Mouse (Mus musculus): ENCODE results near the gene Gid8. TPM values are rescaled to one million over a fixed set of nuclear protein-coding genes. Genes with fewer than 3 reads are reported as not detected.

Gid8 gene
- total and polyA plus RNA-seq, 3 experiments = 15.6 to 44.1 (median 32.1) TPM

- H3K4me1 ChIP-seq (ENCODE audit: control insufficient read depth in 1 of 2, insufficient read depth in 2 of 2) = peaks cover 28 to 77% of the 10 kb centered on the region in 2 experiments
- in situ Hi-C loops (cut with MboI; ENCODE audit: low pct_ligation_motif_present, low pct_unique_long_range_greater_than_20kb, low sequenced_read_pairs) = loop anchor here (25.0 kb wide), 1 partner anchor 662 kb away; the partner anchor contains the start of genes Arfrp1 and Zgpat
- H3K9ac ChIP-seq (ENCODE audit: insufficient read depth, low read depth) = peak overlapping the region; percentile 99
- H3K36me3 ChIP-seq (replicated peaks in 1 of 2; ENCODE audit: control insufficient read depth in 1 of 2, insufficient read depth in 1 of 2, low read length in 1 of 2) = peaks cover 0 to 14% of the 10 kb centered on the region in 2 experiments
- H3K27me3 ChIP-seq (replicated peaks) = no peaks in the 10 kb centered on the region
- DNase-seq (ENCODE audit: extremely low read depth) = no peak
- dilution Hi-C loops (cut with MboI; ENCODE audit: extremely low pct_ligation_motif_present, extremely low pct_unique_long_range_greater_than_20kb, low sequenced_read_pairs) = no loop called here
- peak overlapping the region; percentile 63 to 92 (median 79) for H3K4me3 ChIP-seq (replicated peaks in 1 of 3; ENCODE audit: low read depth in 2 of 3, low read length in 2 of 3, poor library complexity in 1 of 3)
- no peak overlapping the region for H3K27ac ChIP-seq (ENCODE audit: insufficient read depth, low read depth)
- peaks cover 92% of the 10 kb centered on the region for H3K79me2 ChIP-seq (replicated peaks; ENCODE audit: control insufficient read depth, extremely low read depth, insufficient read depth, poor library complexity, severe bottlenecking)
- peak overlapping the region; percentile 99 for H3K4me2 ChIP-seq (ENCODE audit: insufficient read depth, low read depth, poor library complexity, severe bottlenecking)
- H3K9me3 ChIP-seq (replicated peaks; ENCODE audit: low read length) = no peaks in the 10 kb centered on the region
- no peak for TF ChIP-seq USF1 (IDR thresholded peaks at IDR 0.05; ENCODE audit: low read depth, low read length)
- TF ChIP-seq GABPA (IDR thresholded peaks at IDR 0.05; ENCODE audit: insufficient replicate concordance, low read depth, low read length) = no peak
- TF ChIP-seq MAX (IDR thresholded peaks at IDR 0.05; ENCODE audit: low read length) = no peak
- no peak for TF ChIP-seq TBP (conservative IDR thresholded peaks at IDR 0.05; ENCODE audit: low read depth, low read length)
- TF ChIP-seq MAZ (IDR thresholded peaks at IDR 0.05; ENCODE audit: low read depth, low read length) = no peak
- no peak for TF ChIP-seq USF2 (conservative IDR thresholded peaks at IDR 0.05; ENCODE audit: low read depth, low read length)
- no peak for TF ChIP-seq CTCF (conservative IDR thresholded peaks at IDR 0.05 in 1 of 2, IDR thresholded peaks at IDR 0.05 in 1 of 2; ENCODE audit: low read depth in 2 of 2, low read length in 2 of 2)
- no peak for TF ChIP-seq CHD2 (IDR thresholded peaks at IDR 0.05; ENCODE audit: low read length)
- TF ChIP-seq SMC3 (IDR thresholded peaks at IDR 0.05; ENCODE audit: low read depth, low read length) = no peak
- TF ChIP-seq UBTF (IDR thresholded peaks at IDR 0.05; ENCODE audit: low read depth, low read length) = no peak
- no peak for TF ChIP-seq KAT2A (IDR thresholded peaks at IDR 0.05; ENCODE audit: insufficient replicate concordance, low read length)
Measured at GRCm38 (mm10) chr2:180700457-180700856, 9.5 kb upstream of the Gid8 start.

- Histone ChIP-seq H3K27ac (ENCODE audit: insufficient read depth, low read depth) (peak overlapping the region; percentile 23), H3K36me3 (replicated peaks in 1 of 2; ENCODE audit: control insufficient read depth in 1 of 2, insufficient read depth in 1 of 2, low read length in 1 of 2) (peaks cover 0 to 21% of the 10 kb centered on the region in 2 experiments), H3K9me3 (replicated peaks; ENCODE audit: low read length) (no peaks in the 10 kb centered on the region), H3K27me3 (replicated peaks) (no peaks in the 10 kb centered on the region), H3K79me2 (replicated peaks; ENCODE audit: control insufficient read depth, extremely low read depth, insufficient read depth, poor library complexity, severe bottlenecking) (peaks cover 91% of the 10 kb centered on the region), H3K4me3 (replicated peaks in 1 of 3; ENCODE audit: low read depth in 2 of 3, low read length in 2 of 3, poor library complexity in 1 of 3) (peak overlapping the region; percentile 63 to 92 (median 79)), H3K9ac (ENCODE audit: insufficient read depth, low read depth) (peak overlapping the region; percentile 99), H3K4me1 (ENCODE audit: control insufficient read depth in 1 of 2, insufficient read depth in 2 of 2) (peaks cover 24 to 77% of the 10 kb centered on the region in 2 experiments), H3K4me2 (ENCODE audit: insufficient read depth, low read depth, poor library complexity, severe bottlenecking) (peak overlapping the region; percentile 99)
- no peak for DNase-seq (ENCODE audit: extremely low read depth)
- in situ Hi-C loops (cut with MboI; ENCODE audit: low pct_ligation_motif_present, low pct_unique_long_range_greater_than_20kb, low sequenced_read_pairs) (loop anchor here (25.0 kb wide), 1 partner anchor 661 kb away; the partner anchor contains the start of genes Arfrp1 and Zgpat), dilution Hi-C loops (cut with MboI; ENCODE audit: extremely low pct_ligation_motif_present, extremely low pct_unique_long_range_greater_than_20kb, low sequenced_read_pairs) (no loop called here)
- no peak for TF ChIP-seq KAT2A (IDR thresholded peaks at IDR 0.05; ENCODE audit: insufficient replicate concordance, low read length)
- no peak for TF ChIP-seq ZMIZ1 (IDR thresholded peaks at IDR 0.05; ENCODE audit: low read depth, low read length)
- TF ChIP-seq RAD21 (IDR thresholded peaks at IDR 0.05; ENCODE audit: low read depth, low read length) = no peak
- no peak for TF ChIP-seq USF1 (IDR thresholded peaks at IDR 0.05; ENCODE audit: low read depth, low read length)
- no peak for TF ChIP-seq NELFE (IDR thresholded peaks at IDR 0.05; ENCODE audit: low read depth, low read length)
- TF ChIP-seq E2F4 (IDR thresholded peaks at IDR 0.05; ENCODE audit: insufficient replicate concordance, low read depth, low read length) = no peak
- no peak for TF ChIP-seq JUN (IDR thresholded peaks at IDR 0.05; ENCODE audit: insufficient read depth, low read depth, low read length)
- no peak for TF ChIP-seq CHD2 (IDR thresholded peaks at IDR 0.05; ENCODE audit: low read length)
- TF ChIP-seq ELF1 (IDR thresholded peaks at IDR 0.05; ENCODE audit: low read depth, low read length) = no peak
- TF ChIP-seq POLR2A (IDR thresholded peaks at IDR 0.05; ENCODE audit: low read depth, low read length) = no peak
- no peak for TF ChIP-seq JUND (conservative IDR thresholded peaks at IDR 0.05; ENCODE audit: low read depth, low read length)
- no peak for TF ChIP-seq HCFC1 (IDR thresholded peaks at IDR 0.05; ENCODE audit: low read depth, low read length)
Measured at GRCm38 (mm10) chr2:180701053-180701766, 8.7 kb upstream of the Gid8 start.

Measured in CH12.LX (cell line).